8 mouse cellular contexts compared by ENCODE assay signal in the genomic region with DNA sequence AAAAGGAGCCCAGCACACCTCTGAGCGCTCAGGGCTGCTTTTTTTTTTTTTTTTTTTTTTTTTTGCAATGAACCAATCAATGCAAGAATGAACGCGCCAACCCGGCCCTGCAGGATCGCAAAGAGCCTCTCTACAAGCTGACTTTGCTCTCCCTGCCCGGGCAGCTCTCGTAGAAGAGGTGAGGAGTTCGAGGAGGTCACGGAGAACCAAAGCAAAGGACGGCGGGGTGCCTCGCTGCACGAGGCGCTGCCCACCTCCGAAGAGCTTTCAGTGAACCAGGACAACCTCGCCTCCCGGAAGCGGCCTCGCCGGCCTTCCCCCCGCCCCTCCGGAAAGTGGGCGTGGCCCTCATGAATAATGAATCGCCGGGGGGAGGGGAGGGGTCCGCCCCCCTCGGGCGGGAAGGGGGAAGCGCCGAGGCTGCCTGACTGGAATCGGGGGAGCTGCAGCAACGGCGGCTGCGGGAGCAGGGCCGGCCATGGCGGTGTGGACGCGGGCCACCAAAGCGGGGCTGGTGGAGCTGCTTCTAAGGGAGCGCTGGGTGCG. TPM values are rescaled to one million over a fixed set of nuclear protein-coding genes. Genes with fewer than 3 reads are reported as not detected.
DNase-seq lines count a peak whose midpoint lies in the region; ATAC-seq and TF ChIP-seq lines count a peak whose summit lies in the region.

TSS of gene Sntb2 (plus strand) at position 427 of the 546 bp plus-strand sequence.

- TF ChIP-seq EP300 in MEL (IDR thresholded peaks at IDR 0.05; ENCODE audit: low read depth in 1 of 2, low read length in 2 of 2) = peak in 1 of 2 experiments; percentile 4; a peak in 1 of 4 replicates

- TF ChIP-seq RAD21 in MEL (IDR thresholded peaks at IDR 0.05; ENCODE audit: low read depth, low read length) = no peak

- peaks cover 3% of the 10 kb centered on the region for H3K79me2 ChIP-seq in MEL (ENCODE audit: control insufficient read depth, insufficient read depth, low read length, poor library complexity)

- peaks cover 0 to 12% of the 10 kb centered on the region in 2 experiments; a peak in 2 of 4 replicates for H3K36me3 ChIP-seq in MEL (ENCODE audit: control insufficient read depth in 1 of 2, insufficient read depth in 2 of 2, low read length in 2 of 2)
- H3K36me3 ChIP-seq in hindbrain, embryonic 12.5 days = no peaks in the 10 kb centered on the region

- peak within 1 kb of the TSS; percentile 85 for H3K4me2 ChIP-seq in hindbrain, embryonic 12.5 days (replicated peaks)

- peak; percentile 95 for DNase-seq in MEL (ENCODE audit: low read depth, low spot score)
- peak; percentile 89 to 93 for DNase-seq in cerebellum, adult 18-20 months
- peak; percentile 61 to 86 for DNase-seq in frontal cortex, adult 2 months (ENCODE audit: extremely low spot score in 1 of 2, low spot score in 1 of 2)
- DNase-seq in layer of hippocampus, postnatal 14 days (ENCODE audit: low spot score in 2 of 2) = peak; percentile 87 to 90
- peak; percentile 95 for DNase-seq in lung, postnatal 14 days
- peak; percentile 91 for DNase-seq in retina, adult 2 months (ENCODE audit: low read depth, low spot score)
- DNase-seq in thymus, postnatal 36 days = peak; percentile 90 to 92

- peak; percentile 90 for ATAC-seq in hindbrain, embryonic 12.5 days (ENCODE audit: low FRiP score)

- H3K9ac ChIP-seq in MEL (ENCODE audit: control insufficient read depth, low read depth, low read length, poor library complexity, severe bottlenecking) = peak within 1 kb of the TSS; percentile 86
- peak within 1 kb of the TSS; percentile 93 for H3K9ac ChIP-seq in hindbrain, embryonic 12.5 days

- no peaks in the 10 kb centered on the region for H3K9me3 ChIP-seq in MEL (replicated peaks; ENCODE audit: insufficient read depth, low read length)
- H3K9me3 ChIP-seq in hindbrain, embryonic 12.5 days (replicated peaks) = no peaks in the 10 kb centered on the region

- peak within 1 kb of the TSS; percentile 63 to 95 for H3K4me3 ChIP-seq in MEL (ENCODE audit: control insufficient read depth in 1 of 2, insufficient read depth in 1 of 2, low read depth in 2 of 2, low read length in 2 of 2)
- H3K4me3 ChIP-seq in hindbrain, embryonic 12.5 days = peak within 1 kb of the TSS; percentile 91

- H3K27me3 ChIP-seq in MEL (ENCODE audit: control insufficient read depth in 1 of 2, insufficient read depth in 2 of 2, low read length in 2 of 2) = no peaks in the 10 kb centered on the region
- H3K27me3 ChIP-seq in hindbrain, embryonic 12.5 days = peaks cover 12% of the 10 kb centered on the region

- peak in 1 of 2 experiments; percentile 68; a peak in 1 of 4 replicates for TF ChIP-seq POLR2A in MEL (IDR thresholded peaks at IDR 0.05; ENCODE audit: control insufficient read depth in 1 of 2, insufficient read depth in 1 of 2, low read depth in 1 of 2, low read length in 2 of 2, poor library complexity in 1 of 2)

- WGBS in hindbrain, embryonic 12.5 days = under 1% methylated on average over 40 of the region's 41 CpGs

- H3K4me1 ChIP-seq in MEL (ENCODE audit: control insufficient read depth in 1 of 2, insufficient read depth in 2 of 2, low read length in 2 of 2) = peaks cover 4 to 11% of the 10 kb centered on the region in 2 experiments; a peak in 2 of 4 replicates
- peaks cover 27% of the 10 kb centered on the region for H3K4me1 ChIP-seq in hindbrain, embryonic 12.5 days

- TF ChIP-seq CTCF in MEL (IDR thresholded peaks at IDR 0.05 in 2 of 3, conservative IDR thresholded peaks at IDR 0.05 in 1 of 3; ENCODE audit: control insufficient read depth in 1 of 3, insufficient read depth in 1 of 3, low read depth in 2 of 3, low read length in 3 of 3, poor library complexity in 1 of 3, severe bottlenecking in 1 of 3) = 0 out of 6 replicates have a peak, but pooled peaks of 1 of the 3 experiments have one; percentile 2

- H3K27ac ChIP-seq in MEL (ENCODE audit: control insufficient read depth, low read depth, low read length) = peak within 1 kb of the TSS; percentile 27
- H3K27ac ChIP-seq in hindbrain, embryonic 12.5 days = peak within 1 kb of the TSS; percentile 93

TF ChIP-seq in MEL, 35 proteins besides CTCF, POLR2A, EP300 and RAD21:
- TF ChIP-seq ZMIZ1 (IDR thresholded peaks at IDR 0.05; ENCODE audit: low read depth, low read length) (peak; percentile 73; the same call in 1 of the 2 replicates), MXI1 (IDR thresholded peaks at IDR 0.05; ENCODE audit: low read depth, low read length) (peak; percentile 86), NRF1 (IDR thresholded peaks at IDR 0.05; ENCODE audit: insufficient read depth, low read depth, low read length, poor library complexity, severe bottlenecking) (no peak), MYB (IDR thresholded peaks at IDR 0.05; ENCODE audit: low read depth, low read length) (no peak), MAX (IDR thresholded peaks at IDR 0.05; ENCODE audit: low read length) (no peak; the same call in 1 of the 2 replicates), CHD2 (IDR thresholded peaks at IDR 0.05; ENCODE audit: low read length) (peak; percentile 62), RCOR1 (IDR thresholded peaks at IDR 0.05; ENCODE audit: low read depth, low read length) (no peak), UBTF (IDR thresholded peaks at IDR 0.05; ENCODE audit: borderline replicate concordance, insufficient read depth, low read depth, low read length) (no peak), MAZ (IDR thresholded peaks at IDR 0.05; ENCODE audit: low read depth, low read length) (peak; percentile 97), USF1 (IDR thresholded peaks at IDR 0.05; ENCODE audit: low read depth, low read length) (0 out of 2 replicates have a peak, but pooled peaks have one; percentile 14), ZKSCAN1 (IDR thresholded peaks at IDR 0.05; ENCODE audit: low read depth, low read length) (no peak; the same call in 1 of the 2 replicates), SIN3A (IDR thresholded peaks at IDR 0.05; ENCODE audit: low read length) (peak; percentile 68; the same call in 1 of the 2 replicates), SMC3 (IDR thresholded peaks at IDR 0.05; ENCODE audit: low read depth, low read length) (no peak), TAL1 (IDR thresholded peaks at IDR 0.05; ENCODE audit: low read length) (no peak), GABPA (IDR thresholded peaks at IDR 0.05; ENCODE audit: low read depth, low read length) (0 out of 2 replicates have a peak, but pooled peaks have one; percentile 9), MYC (IDR thresholded peaks at IDR 0.05; ENCODE audit: low read depth, low read length) (0 out of 2 replicates have a peak, but pooled peaks have one; percentile 57), BHLHE40 (IDR thresholded peaks at IDR 0.05; ENCODE audit: borderline replicate concordance, low read depth, low read length) (no peak), CHD1 (IDR thresholded peaks at IDR 0.05; ENCODE audit: low read depth, low read length) (no peak), TBP (IDR thresholded peaks at IDR 0.05; ENCODE audit: low read depth, low read length) (peak; percentile 25; the same call in 1 of the 2 replicates), POLR2AphosphoS2 (IDR thresholded peaks at IDR 0.05; ENCODE audit: low read length) (peak; percentile 49; the same call in 1 of the 2 replicates), JUND (IDR thresholded peaks at IDR 0.05; ENCODE audit: low read depth, low read length) (no peak), MEF2A (IDR thresholded peaks at IDR 0.05; ENCODE audit: extremely low read depth, insufficient replicate concordance, low read depth, low read length, poor library complexity, severe bottlenecking) (no peak), TCF12 (IDR thresholded peaks at IDR 0.05; ENCODE audit: low read depth, low read length) (peak; percentile 63), ZC3H11A (IDR thresholded peaks at IDR 0.05; ENCODE audit: low read depth, low read length) (no peak), NELFE (IDR thresholded peaks at IDR 0.05; ENCODE audit: low read depth, low read length) (peak; percentile 73), KAT2A (conservative IDR thresholded peaks at IDR 0.05; ENCODE audit: low read depth, low read length) (no peak), ELF1 (IDR thresholded peaks at IDR 0.05; ENCODE audit: low read depth, low read length) (peak; percentile 92), USF2 (IDR thresholded peaks at IDR 0.05; ENCODE audit: borderline replicate concordance in 1 of 2, insufficient read depth in 1 of 2, low read depth in 1 of 2, low read length in 2 of 2) (no peak), HCFC1 (IDR thresholded peaks at IDR 0.05; ENCODE audit: low read depth, low read length) (peak; percentile 47), ETS1 (IDR thresholded peaks at IDR 0.05; ENCODE audit: low read depth, low read length) (peak; percentile 31; the same call in 1 of the 2 replicates), GATA1 (IDR thresholded peaks at IDR 0.05; ENCODE audit: low read depth, low read length) (no peak), ZNF384 (IDR thresholded peaks at IDR 0.05; ENCODE audit: low read depth, low read length) (peak; percentile 98), MAFK (IDR thresholded peaks at IDR 0.05; ENCODE audit: borderline replicate concordance, low read depth, low read length) (0 out of 2 replicates have a peak, but pooled peaks have one; percentile 11), E2F4 (IDR thresholded peaks at IDR 0.05; ENCODE audit: borderline replicate concordance, low read depth, low read length) (no peak), POLR2AphosphoS5 (IDR thresholded peaks at IDR 0.05; ENCODE audit: borderline replicate concordance, low read depth, low read length) (no peak)

RNA-seq across cellular contexts. Expression of gene Sntb2, which starts in this region (rescaled TPM):
- total RNA-seq in MEL (2012; rRNA removed) = 3.0 and 3.6 TPM in 2 replicates
- polyA plus RNA-seq in MEL (2012; ENCODE audit: insufficient read depth in 1 of 2, insufficient read length in 2 of 2, low read depth in 1 of 2, low replicate concordance in 2 of 2, missing spikeins in 1 of 2) = 1 to 10 TPM in 1 of 2 experiments, not detected in 1; 3.8 TPM
- 6.0 and 6.8 TPM in 2 replicates for polyA plus RNA-seq in frontal cortex, adult 2 months (2012; rRNA removed)
- polyA plus RNA-seq in hindbrain, embryonic 12.5 days (2016; fragmentation: Nextera tagmentation; extraction: Ambion mirVana) = 11.5 and 11.9 TPM in 2 replicates
- 10 to 100 TPM; 11.9 to 13.0 TPM for total RNA-seq in layer of hippocampus, postnatal 14 days (2021)

Comparison
In these comparisons a context has a peak if more than half of its experiments do, and no peak if none do; other contexts are left out.
1. Peak in every context shown above with its lines: DNase-seq, ATAC-seq, H3K4me3 ChIP-seq and H3K27ac ChIP-seq.